Mouse (Mus musculus) megakaryocyte, embryonic 14.5 days (primary cell): ENCODE results near the gene Cadm4.

Experiments used
- FLI1 ChIP-seq: IDR thresholded peaks from 2 replicates; pipeline ENCODE4 v1.6.1; 2012; ENCODE audit warnings: low read length, inconsistent platforms, mixed read lengths
- GATA1 ChIP-seq: IDR thresholded peaks from 3 replicates; pipeline ENCODE4 v1.6.1; 2012; ENCODE audit warnings: mixed read lengths, low read length, inconsistent platforms, borderline replicate concordance

DNA sequence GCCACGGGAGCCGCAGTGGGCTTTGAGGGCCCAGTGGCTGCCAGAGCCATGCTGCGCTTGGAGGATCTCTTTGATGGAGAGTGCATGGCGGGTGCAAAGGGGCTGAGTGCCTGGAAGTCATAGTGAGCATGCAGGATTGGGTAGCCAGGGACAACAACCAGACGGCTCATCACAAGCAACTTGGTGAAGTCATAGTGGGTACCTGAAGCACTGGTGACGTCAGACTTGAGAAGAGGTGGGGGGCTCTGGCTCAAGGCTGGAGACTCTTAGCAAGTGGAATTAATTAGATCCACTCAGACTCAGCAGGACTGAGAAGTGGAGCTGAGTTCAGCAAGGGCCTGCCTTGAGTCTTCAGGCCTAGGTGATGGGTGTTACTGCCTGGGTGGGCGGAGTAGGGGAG, 30.5 kb downstream of the Cadm4 start, which contains the start of gene AC161166.1:
- TF ChIP-seq GATA1: no peak
- TF ChIP-seq FLI1: no peak
